Mouse (Mus musculus) intestine, embryonic 16.5 days (tissue): Measurements from ENCODE around the gene B4galt4. TPM values are rescaled to one million over a fixed set of nuclear protein-coding genes. Genes with fewer than 3 reads are reported as not detected.

Source experiments
- ATAC-seq: fragments of 200-750 bp; cut with Nextera tagmentation; 2 replicates; pipeline ENCODE4 v1.8.0; 2017; ENCODE audit warnings: moderate TSS enrichment, moderate library complexity
- H3K27ac ChIP-seq: fragments of 300-500 bp; sonication (generic); 2 replicates; pipeline ENCODE4 v1.5.1; 2014; ENCODE audit warnings: mild to moderate bottlenecking, low read length
- H3K27me3 ChIP-seq: fragments of 300-500 bp; sonication (generic); replicated peaks from 2 replicates; pipeline ENCODE4 v1.6.1; 2014; ENCODE audit warnings: low read length, control low read depth, mixed read lengths; ENCODE audit not compliant: control insufficient read depth, insufficient read depth
- H3K36me3 ChIP-seq: fragments of 300-500 bp; sonication (generic); 2 replicates; pipeline ENCODE4 v1.6.1; 2014; ENCODE audit warnings: low read length, control low read depth; ENCODE audit not compliant: control insufficient read depth, insufficient read depth
- H3K4me1 ChIP-seq: fragments of 300-500 bp; sonication (generic); 2 replicates; pipeline ENCODE4 v1.6.1; 2014; ENCODE audit warnings: low read length, control low read depth, mixed read lengths; ENCODE audit not compliant: control insufficient read depth, insufficient read depth
- H3K4me2 ChIP-seq: fragments of 300-500 bp; sonication (generic); 2 replicates; pipeline ENCODE4 v1.6.1; 2014; ENCODE audit warnings: low read depth, low read length, control low read depth
- H3K4me3 ChIP-seq: fragments of 300-500 bp; sonication (generic); 2 replicates; pipeline ENCODE4 v1.5.1; 2014; ENCODE audit warnings: mild to moderate bottlenecking, low read length
- H3K9ac ChIP-seq: fragments of 300-500 bp; sonication (generic); 2 replicates; pipeline ENCODE4 v1.6.1; 2014; ENCODE audit warnings: low read depth, low read length
- H3K9me3 ChIP-seq: fragments of 300-500 bp; sonication (generic); 2 replicates; pipeline ENCODE4 v1.6.1; 2016; ENCODE audit warnings: low read length, control low read depth; ENCODE audit not compliant: control insufficient read depth
- WGBS: fragments of 180-500 bp; shearing (Covaris S2); extraction: QIAGEN DNeasy Blood & Tissue Kit; methylation state at CpG from one replicate; pipeline ENCODE4 v1.1.7; 2014; 5-methylcytosine and 5-hydroxymethylcytosine counted together
- polyA plus RNA-seq: library from polyadenylated mRNA; unstranded; fragments of >200 nt; fragmentation: Nextera tagmentation; extraction: Ambion mirVana; gene quantifications from 2 replicates; pipeline ENCODE4 v1.2.1, GENCODE M21; 2015

Gene B4galt4
- polyA plus RNA-seq, 1 experiment from 2014 or later, result 21.7 TPM

GRCm38 (mm10) chr16:38772906-38773496 lies 30.9 kb downstream of the B4galt4 start:
- Histone ChIP-seq H3K36me3 (0 out of 2 replicates have a peak, but pooled peaks cover 4% of the 10 kb centered on the region), H3K4me1 (peaks cover 15% of the 10 kb centered on the region), H3K4me2 (peak overlapping the region; percentile 3; the same call in 1 of the 2 replicates), H3K27me3 (no peaks in the 10 kb centered on the region), H3K4me3 (no peak overlapping the region), H3K9ac (no peak overlapping the region), H3K9me3 (no peaks in the 10 kb centered on the region), H3K27ac (peak overlapping the region; percentile 15)
- peak; percentile 16; the same call in 1 of the 2 replicates for ATAC-seq
- WGBS, result 27% methylated on average over 12 of the region's 12 CpGs

GRCm38 (mm10) chr16:38774964-38775746 lies 33.1 kb downstream of the B4galt4 start:
- no peaks in the 10 kb centered on the region for H3K9me3 ChIP-seq
- no peaks in the 10 kb centered on the region for H3K36me3 ChIP-seq
- WGBS, result 48% methylated on average over 7 of the region's 7 CpGs
- no peak overlapping the region for H3K4me2 ChIP-seq
- H3K27me3 ChIP-seq, result no peaks in the 10 kb centered on the region
- H3K9ac ChIP-seq, result no peak overlapping the region
- ATAC-seq, result peak; percentile 88
- peak overlapping the region; percentile 47 for H3K27ac ChIP-seq
- peaks cover 18% of the 10 kb centered on the region for H3K4me1 ChIP-seq
- no peak overlapping the region for H3K4me3 ChIP-seq

GRCm38 (mm10) chr16:38776342-38776741 lies 34.3 kb downstream of the B4galt4 start:
- no peak overlapping the region for H3K4me3 ChIP-seq
- WGBS, result 52% methylated on average over 6 of the region's 6 CpGs

GRCm38 (mm10) chr16:38780960-38781572 lies 39.0 kb downstream of the B4galt4 start:
- Histone ChIP-seq H3K4me2 (no peak overlapping the region), H3K27ac (no peak overlapping the region), H3K9ac (no peak overlapping the region), H3K9me3 (no peaks in the 10 kb centered on the region), H3K4me3 (no peak overlapping the region), H3K4me1 (peaks cover 6% of the 10 kb centered on the region; the same call in 1 of the 2 replicates), H3K27me3 (no peaks in the 10 kb centered on the region), H3K36me3 (no peaks in the 10 kb centered on the region)
- 82% methylated on average over 7 of the region's 7 CpGs for WGBS
- ATAC-seq, result peak; percentile 77

More at GRCm38 (mm10) chr16:38776342-38776741, 34.3 kb downstream of the B4galt4 start:
- no peaks in the 10 kb centered on the region for H3K36me3 ChIP-seq
- no peak for ATAC-seq
- no peak overlapping the region for H3K4me2 ChIP-seq
- peaks cover 18% of the 10 kb centered on the region for H3K4me1 ChIP-seq
- H3K27ac ChIP-seq, result no peak overlapping the region
- H3K27me3 ChIP-seq, result no peaks in the 10 kb centered on the region
- H3K9me3 ChIP-seq, result no peaks in the 10 kb centered on the region
- no peak overlapping the region for H3K9ac ChIP-seq

- Histone ChIP-seq H3K4me2 (no peak overlapping the region), H3K9ac (no peak overlapping the region), H3K4me3 (no peak overlapping the region), H3K4me1 (peaks cover 6% of the 10 kb centered on the region; the same call in 1 of the 2 replicates), H3K27me3 (no peaks in the 10 kb centered on the region), H3K36me3 (no peaks in the 10 kb centered on the region), H3K27ac (no peak overlapping the region), H3K9me3 (no peaks in the 10 kb centered on the region)
- no peak for ATAC-seq
- WGBS, result 72% methylated on average over 2 of the region's 2 CpGs
Measured at GRCm38 (mm10) chr16:38781946-38782345, 39.9 kb downstream of the B4galt4 start.

GRCm38 (mm10) chr16:38782524-38783067 lies 40.5 kb downstream of the B4galt4 start:
- peak; percentile 31 for ATAC-seq
- 45% methylated on average over 2 of the region's 2 CpGs for WGBS
- Histone ChIP-seq H3K36me3 (no peaks in the 10 kb centered on the region), H3K9me3 (no peaks in the 10 kb centered on the region), H3K4me1 (peaks cover 6% of the 10 kb centered on the region; the same call in 1 of the 2 replicates), H3K4me2 (no peak overlapping the region), H3K4me3 (no peak overlapping the region), H3K27ac (no peak overlapping the region), H3K9ac (no peak overlapping the region), H3K27me3 (no peaks in the 10 kb centered on the region)

- no peak overlapping the region for H3K4me3 ChIP-seq
- no peaks in the 10 kb centered on the region for H3K9me3 ChIP-seq
- WGBS, result 79% methylated on average over 7 of the region's 7 CpGs
- H3K36me3 ChIP-seq, result no peaks in the 10 kb centered on the region
- H3K27me3 ChIP-seq, result no peaks in the 10 kb centered on the region
- H3K27ac ChIP-seq, result no peak overlapping the region
- no peak overlapping the region for H3K9ac ChIP-seq
- H3K4me1 ChIP-seq, result peaks cover 3% of the 10 kb centered on the region; the same call in 1 of the 2 replicates
- ATAC-seq, result no peak
- H3K4me2 ChIP-seq, result no peak overlapping the region
Measured at GRCm38 (mm10) chr16:38785301-38785700, 43.2 kb downstream of the B4galt4 start.

GRCm38 (mm10) chr16:38789016-38789415 lies 47.0 kb downstream of the B4galt4 start:
- ATAC-seq, result no peak
- H3K27me3 ChIP-seq, result no peaks in the 10 kb centered on the region
- no peak overlapping the region for H3K27ac ChIP-seq
- H3K36me3 ChIP-seq, result no peaks in the 10 kb centered on the region
- no peaks in the 10 kb centered on the region for H3K4me1 ChIP-seq
- no peak overlapping the region for H3K4me2 ChIP-seq
- no peak overlapping the region for H3K9ac ChIP-seq
- no peak overlapping the region for H3K4me3 ChIP-seq
- H3K9me3 ChIP-seq, result no peaks in the 10 kb centered on the region
- WGBS, result 97% methylated on average over 2 of the region's 2 CpGs

- H3K27ac ChIP-seq, result no peak overlapping the region
- H3K4me3 ChIP-seq, result no peak overlapping the region
- H3K36me3 ChIP-seq, result no peaks in the 10 kb centered on the region
- no peaks in the 10 kb centered on the region for H3K4me1 ChIP-seq
- WGBS, result 54% methylated on average over 3 of the region's 3 CpGs
- peak; percentile 67 for ATAC-seq
- no peaks in the 10 kb centered on the region for H3K27me3 ChIP-seq
- H3K4me2 ChIP-seq, result no peak overlapping the region
- no peak overlapping the region for H3K9ac ChIP-seq
- H3K9me3 ChIP-seq, result no peaks in the 10 kb centered on the region
Measured at GRCm38 (mm10) chr16:38789966-38790365, 47.9 kb downstream of the B4galt4 start.
